Mouse (Mus musculus) cerebellum, adult (tissue): ENCODE data around the gene Serpina11.

Source experiments
- ATAC-seq: cut with Nextera tagmentation; 2 replicates; pipeline ENCODE4 v1.9.2; 2017; ENCODE audit warnings: mild to moderate bottlenecking, moderate library complexity, mixed read lengths; ENCODE audit not compliant: insufficient number of reproducible peaks, low FRiP score, low TSS enrichment

Gene Serpina11

DNA sequence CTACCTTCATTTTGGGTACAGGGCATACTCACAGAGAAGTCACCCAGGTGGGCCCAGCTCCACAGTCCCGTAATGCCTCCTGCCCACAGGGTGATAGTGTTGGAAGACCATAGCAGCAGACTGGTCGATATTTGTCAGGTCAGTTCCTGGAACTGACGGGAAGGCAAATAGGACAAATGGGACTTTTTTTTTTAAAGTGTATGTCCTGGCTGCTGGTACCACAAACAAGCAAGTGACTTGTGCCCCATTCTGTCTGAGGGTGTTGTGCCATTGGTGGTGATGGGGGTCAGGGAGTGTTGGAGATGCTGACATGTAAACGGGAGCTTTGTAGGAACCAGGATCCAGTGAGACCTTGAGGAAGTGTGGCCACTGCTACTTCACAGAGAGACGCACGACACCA is at the start of gene Serpina11:
Gene Serpina11, minus strand, starts transcription at position 101 of the 400 bp plus-strand sequence.
- ATAC-seq = no peak

DNA sequence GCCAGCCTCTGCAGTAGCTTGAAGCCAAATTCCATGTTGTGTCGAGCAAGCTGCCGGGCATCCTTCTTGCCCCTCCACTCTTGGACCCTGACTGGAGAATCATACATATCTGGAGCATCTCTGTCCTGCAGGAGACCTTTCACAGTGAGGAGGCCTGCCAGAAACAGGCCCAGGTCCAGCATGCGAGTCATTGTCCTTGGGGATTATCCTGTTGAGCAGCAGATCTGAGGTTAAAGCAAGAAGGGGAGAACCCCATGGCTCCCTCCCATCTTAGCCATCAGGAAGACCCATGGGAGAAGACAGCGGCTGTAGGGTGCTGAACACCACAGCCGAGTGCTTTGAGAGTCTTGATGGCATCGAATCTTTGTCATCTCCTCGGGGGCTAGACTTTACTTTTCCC is 48.4 kb upstream of the Serpina11 start:
- ATAC-seq = no peak

DNA sequence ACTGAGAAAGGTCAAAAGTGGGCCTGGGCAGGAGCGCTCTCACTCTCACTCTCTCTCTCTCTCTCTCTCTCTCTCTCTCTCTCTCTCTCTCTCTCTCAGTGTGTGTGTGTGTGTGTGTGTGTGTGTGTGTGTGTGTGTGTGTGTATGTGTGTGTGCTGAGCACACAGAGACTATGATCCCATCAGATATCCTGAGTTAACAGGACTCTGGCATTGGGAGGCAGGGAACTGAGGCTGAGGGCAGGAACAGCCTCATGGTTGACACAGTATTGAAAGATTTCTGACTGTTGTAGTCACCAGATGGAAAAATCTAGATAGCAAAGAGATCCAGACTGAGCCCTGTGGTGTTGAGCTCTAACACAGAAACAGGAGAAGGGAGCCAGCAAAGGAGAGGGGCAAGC is 44.0 kb upstream of the Serpina11 start:
- ATAC-seq = no peak

- no peak for ATAC-seq
Measured at GRCm38 (mm10) chr12:104029986-104030385, 40.2 kb upstream of the Serpina11 start.

DNA sequence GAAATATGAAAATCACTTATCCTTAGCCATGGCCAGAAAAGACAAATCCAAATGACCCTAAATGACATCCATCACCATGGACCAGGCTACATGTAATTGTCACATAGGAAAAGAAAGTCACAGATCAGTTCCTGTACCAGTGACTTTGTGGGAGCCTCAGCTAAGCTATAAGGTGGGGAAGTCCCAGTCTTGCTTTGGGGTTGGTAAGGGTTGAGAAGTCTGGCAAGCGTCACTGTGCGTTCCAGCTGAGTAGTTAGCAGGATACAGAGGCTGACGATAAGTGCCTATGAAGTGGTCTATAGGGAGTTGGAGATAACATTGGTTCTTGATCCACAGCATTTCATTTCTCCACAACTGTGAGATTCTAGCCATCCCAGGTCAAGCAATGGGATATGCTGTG is 25.5 kb upstream of the Serpina11 start:
- no peak for ATAC-seq

- no peak for ATAC-seq
Measured at GRCm38 (mm10) chr12:104013620-104014019, 23.9 kb upstream of the Serpina11 start, which contains the start of gene Serpina9. Gene Serpina9 (minus strand): TSS chr12:104013755.

DNA sequence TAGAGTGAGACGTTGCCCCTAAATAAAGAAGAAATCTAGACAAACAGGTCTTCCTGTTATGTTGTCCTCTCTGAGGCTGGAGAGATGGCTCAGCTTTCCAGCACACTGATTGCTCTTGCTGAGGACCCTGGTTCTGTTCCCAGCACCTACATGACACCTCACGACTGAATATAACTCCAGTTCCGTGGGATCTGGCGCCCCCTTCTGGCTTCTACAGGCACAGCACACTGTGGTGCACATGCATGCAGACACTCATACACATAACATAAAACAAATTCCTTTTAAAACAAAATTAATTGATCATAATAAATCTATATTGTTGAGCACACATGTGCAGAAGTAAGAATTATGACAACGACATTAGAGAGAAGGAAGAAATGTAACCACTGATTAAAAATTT is 14.9 kb upstream of the Serpina11 start:
- ATAC-seq = no peak

- ATAC-seq = no peak
Measured at GRCm38 (mm10) chr12:104003238-104003612, 13.5 kb upstream of the Serpina11 start.

GRCm38 (mm10) chr12:104002569-104003237 is 12.9 kb upstream of the Serpina11 start:
- no peak for ATAC-seq

- ATAC-seq = no peak
Measured at GRCm38 (mm10) chr12:104000594-104000993, 10.8 kb upstream of the Serpina11 start.

- no peak for ATAC-seq
Measured at GRCm38 (mm10) chr12:103999611-104000010, 9.9 kb upstream of the Serpina11 start.

DNA sequence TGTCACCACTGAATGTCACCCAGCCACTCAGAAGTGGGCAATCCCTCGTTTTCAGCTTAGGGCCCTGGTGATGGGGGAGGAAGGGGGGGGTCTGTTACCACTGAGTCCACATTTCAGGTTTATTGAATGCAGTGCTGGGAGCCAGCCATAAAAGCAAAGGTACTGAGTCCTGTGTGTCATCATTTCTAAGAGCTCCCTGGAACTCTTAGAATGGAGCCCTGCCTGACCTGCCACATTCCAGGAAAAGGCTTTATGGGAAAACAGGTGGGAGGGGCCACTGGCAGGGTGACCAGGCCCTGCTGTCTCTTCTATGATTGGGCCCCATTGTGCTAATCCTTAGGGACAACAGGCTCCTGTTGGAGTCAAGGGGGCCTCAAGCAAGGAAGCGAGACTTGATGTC is 6.8 kb upstream of the Serpina11 start:
- no peak for ATAC-seq

DNA sequence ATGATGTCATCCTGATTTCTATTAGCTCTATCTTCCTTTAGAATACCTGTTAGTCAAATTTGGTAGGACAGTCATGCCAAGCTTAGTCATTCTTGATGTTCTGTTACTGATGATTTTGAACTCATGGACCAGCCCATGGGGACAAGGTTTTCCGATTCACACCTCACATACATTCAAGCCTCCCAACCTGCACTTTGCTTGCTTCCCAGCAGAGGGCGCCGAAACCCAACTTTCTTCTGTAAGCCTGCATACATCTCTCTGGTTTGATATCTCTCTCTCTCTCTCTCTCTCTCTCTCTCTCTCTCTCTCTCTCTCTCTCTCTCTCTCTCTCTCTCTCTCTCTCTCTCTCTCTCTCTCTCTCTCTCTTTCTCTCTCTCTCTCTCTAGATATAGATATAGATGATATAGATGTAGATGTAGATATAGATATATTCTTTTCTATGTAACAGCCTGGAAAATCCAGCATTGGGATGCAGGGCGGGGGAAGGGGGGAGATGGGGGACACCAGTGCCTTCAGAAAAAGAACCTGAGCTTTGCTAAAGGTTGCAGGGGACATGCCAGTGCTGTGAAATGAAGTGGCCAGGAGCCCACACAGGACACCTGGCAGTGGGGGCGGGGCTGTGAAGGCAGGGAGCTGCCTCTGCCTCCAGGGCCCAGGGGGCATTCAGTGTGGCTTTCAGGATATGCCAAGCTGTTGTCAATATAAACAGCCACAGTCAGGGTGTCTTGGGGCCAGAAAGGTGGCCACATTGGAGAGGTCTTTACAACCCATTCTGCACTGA is 5.7 kb upstream of the Serpina11 start:
- 0 out of 2 replicates have a peak, but pooled peaks have one; percentile 22 for ATAC-seq

- no peak for ATAC-seq
Measured at GRCm38 (mm10) chr12:103992945-103993344, 3.2 kb upstream of the Serpina11 start.

DNA sequence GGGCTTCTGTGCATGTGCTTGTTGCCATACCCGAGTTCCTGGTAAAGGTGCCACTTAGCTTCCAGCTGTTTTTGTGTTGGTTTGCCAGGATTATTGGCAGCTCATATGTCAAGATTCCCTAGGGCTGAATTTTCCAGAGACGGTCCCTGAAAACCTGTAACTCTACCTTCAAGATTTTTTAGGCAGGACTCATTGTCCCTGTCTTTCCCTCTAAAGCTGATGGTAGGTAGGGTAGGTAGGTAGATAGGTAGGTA is 316 bp downstream of the Serpina11 start:
- no peak for ATAC-seq

DNA sequence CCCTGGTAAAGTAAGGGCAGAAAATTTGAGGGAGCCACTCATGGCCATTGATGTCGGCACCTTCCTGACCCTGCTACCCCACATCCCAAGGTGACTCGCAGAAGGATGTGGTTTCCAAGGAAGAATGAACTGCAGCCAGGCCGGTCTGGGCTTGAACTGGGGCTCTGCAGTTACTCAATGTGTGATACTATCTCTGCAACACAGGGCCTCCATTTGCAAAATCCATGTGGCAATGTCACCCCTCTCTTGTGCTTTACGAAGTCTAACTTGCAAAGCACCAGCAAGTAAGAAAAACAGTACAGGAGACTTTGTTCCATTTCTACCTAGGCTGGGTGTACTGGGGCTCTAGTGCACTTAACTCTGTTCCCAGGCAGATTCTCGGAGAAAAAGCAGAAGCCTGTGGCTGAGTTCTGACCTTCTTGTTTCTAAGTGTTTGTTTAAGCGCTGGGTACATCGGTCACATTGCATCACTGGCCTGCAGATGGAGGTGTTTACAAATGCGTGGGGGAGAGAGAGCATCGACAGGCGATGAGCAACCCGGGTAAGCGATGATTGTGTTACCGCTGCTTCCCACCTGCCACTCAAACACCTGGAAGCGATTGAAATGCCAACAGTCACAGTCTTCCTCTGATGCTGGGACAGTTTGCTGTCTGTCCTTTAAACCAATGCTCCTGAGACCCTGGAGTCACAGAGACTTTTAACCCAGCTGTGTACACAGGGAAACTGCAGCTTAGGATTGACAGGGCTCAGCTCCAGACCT is 823 bp downstream of the Serpina11 start:
- ATAC-seq = no peak

- no peak for ATAC-seq
Measured at GRCm38 (mm10) chr12:103985868-103986267, 3.9 kb downstream of the Serpina11 start.

DNA sequence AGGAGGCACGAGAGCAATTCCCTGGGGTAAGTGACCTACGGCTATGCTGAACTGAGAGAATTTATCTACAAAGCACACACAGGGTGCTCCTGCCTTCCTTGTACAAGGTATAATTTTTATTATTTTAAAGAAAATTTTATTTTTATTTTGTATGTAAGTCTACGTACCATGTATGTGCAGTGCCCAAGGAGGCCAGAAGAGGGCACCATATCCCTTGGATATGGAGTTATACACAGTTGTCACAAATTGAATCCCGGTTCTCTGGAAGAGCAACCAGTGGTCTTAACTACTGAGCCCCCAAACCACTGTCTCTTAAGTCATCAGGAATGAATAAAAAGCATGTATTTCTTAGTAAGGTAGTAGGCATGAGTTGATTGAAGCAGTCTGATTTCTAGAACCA is 4.8 kb downstream of the Serpina11 start:
- ATAC-seq = no peak

DNA sequence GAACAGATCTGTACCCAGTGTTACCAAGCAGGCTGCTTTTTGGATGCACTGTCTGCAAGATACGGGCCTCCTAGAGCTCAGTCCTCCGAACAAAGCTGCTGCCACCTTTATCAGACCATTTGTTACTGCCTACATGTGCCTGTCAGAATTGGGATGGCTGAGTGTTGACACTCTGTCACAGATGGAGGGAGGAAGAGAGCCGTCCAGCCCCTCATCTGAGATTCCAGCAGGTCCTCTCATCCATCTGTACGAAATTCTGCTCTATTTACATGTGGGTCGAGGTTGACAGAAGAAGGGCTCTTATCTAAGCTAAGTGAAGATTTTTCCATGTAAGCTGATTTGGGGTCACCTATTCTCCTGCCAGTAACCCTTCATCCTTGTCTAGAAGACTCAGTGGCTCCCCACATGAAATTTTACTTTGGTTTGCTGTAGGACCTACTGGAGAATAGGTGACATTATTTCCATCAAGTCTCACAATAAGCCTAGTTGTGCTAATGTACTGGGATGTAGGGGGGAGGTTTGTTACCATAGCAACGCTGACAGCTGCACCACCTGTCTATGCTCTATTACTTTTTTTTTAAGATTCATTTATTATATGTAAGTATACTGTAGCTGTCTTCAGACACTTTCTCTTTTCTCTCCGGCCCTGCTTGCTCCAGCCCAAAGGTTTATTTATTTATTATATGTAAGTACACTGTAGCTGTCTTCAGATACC is 8.0 kb downstream of the Serpina11 start:
- ATAC-seq = no peak

GRCm38 (mm10) chr12:103978294-103978693 is 11.5 kb downstream of the Serpina11 start:
- ATAC-seq = no peak

- no peak for ATAC-seq
Measured at GRCm38 (mm10) chr12:103977846-103978245, 11.9 kb downstream of the Serpina11 start.
